Mouse (Mus musculus) G1E (cell line): Measurements from ENCODE around the gene Heatr5a.

ENCODE experiments used
- CTCF ChIP-seq: IDR thresholded peaks from 2 replicates; pipeline ENCODE4 v1.5.1; 2012; ENCODE audit warnings: low read depth, low read length, inconsistent platforms, mixed read lengths
- GATA1 ChIP-seq: IDR thresholded peaks from 2 replicates; pipeline ENCODE4 v1.6.1; 2012; ENCODE audit warnings: borderline replicate concordance, low read length, inconsistent platforms, mixed read lengths
- GATA2 ChIP-seq: IDR thresholded peaks from 2 replicates; pipeline ENCODE4 v1.6.1; 2012; ENCODE audit warnings: low read depth, low read length, inconsistent platforms, borderline replicate concordance
- POLR2AphosphoS5 ChIP-seq: IDR thresholded peaks from 2 replicates; pipeline ENCODE4 v1.6.1; 2012; ENCODE audit warnings: low read depth, low read length, inconsistent platforms; ENCODE audit not compliant: insufficient replicate concordance
- TAL1 ChIP-seq: conservative IDR thresholded peaks from 2 replicates; pipeline ENCODE4 v1.6.1; 2012; ENCODE audit warnings: low read depth, low read length, inconsistent platforms, mixed read lengths

- TF ChIP-seq CTCF, result no peak
- TF ChIP-seq GATA2, result no peak
- no peak for TF ChIP-seq TAL1
- no peak for TF ChIP-seq GATA1
- no peak for TF ChIP-seq POLR2AphosphoS5
Observed at GRCm38 (mm10) chr12:51850339-51850738, 120.8 kb downstream of the Heatr5a start.
